Mouse (Mus musculus): Measurements from ENCODE around the gene Mydgf. TPM values are rescaled to one million over a fixed set of nuclear protein-coding genes. Genes with fewer than 3 reads are reported as not detected.
A peak's percentile ranks its signal among the peaks of the same experiment; 100 is the strongest.

Gene Mydgf
- polyA plus RNA-seq, 1 experiment = 60.6 TPM

GRCm38 (mm10) chr17:56137839-56138613 lies 45.7 kb downstream of the Mydgf start:
- no peak for TF ChIP-seq CTCF (conservative IDR thresholded peaks at IDR 0.05; ENCODE audit: insufficient read depth, insufficient read length, low read depth, low read length)
- TF ChIP-seq POLR2A (IDR thresholded peaks at IDR 0.05; ENCODE audit: low read depth, low read length) = no peak
- DNase-seq = no peak
- 34% methylated on average over 25 of the region's 25 CpGs for WGBS
- Histone ChIP-seq H3K4me1 (ENCODE audit: control insufficient read depth, insufficient read depth, low read length) (no peaks in the 10 kb centered on the region), H3K27ac (ENCODE audit: insufficient read depth, low read depth, low read length) (no peak overlapping the region), H3K27me3 (replicated peaks; ENCODE audit: control insufficient read depth, insufficient read depth, low read length) (no peaks in the 10 kb centered on the region), H3K36me3 (ENCODE audit: control insufficient read depth, insufficient read depth, low read length) (no peaks in the 10 kb centered on the region), H3K4me3 (ENCODE audit: insufficient read depth, low read depth, low read length) (no peak overlapping the region)

GRCm38 (mm10) chr17:56136558-56136957 lies 47.2 kb downstream of the Mydgf start:
- WGBS = 80% methylated on average over 7 of the region's 7 CpGs
- TF ChIP-seq POLR2A (IDR thresholded peaks at IDR 0.05; ENCODE audit: low read depth, low read length) = no peak
- TF ChIP-seq CTCF (conservative IDR thresholded peaks at IDR 0.05; ENCODE audit: insufficient read depth, insufficient read length, low read depth, low read length) = no peak
- no peaks in the 10 kb centered on the region for H3K27me3 ChIP-seq (replicated peaks; ENCODE audit: control insufficient read depth, insufficient read depth, low read length)
- H3K36me3 ChIP-seq (ENCODE audit: control insufficient read depth, insufficient read depth, low read length) = no peaks in the 10 kb centered on the region
- H3K27ac ChIP-seq (ENCODE audit: insufficient read depth, low read depth, low read length) = no peak overlapping the region
- no peaks in the 10 kb centered on the region for H3K4me1 ChIP-seq (ENCODE audit: control insufficient read depth, insufficient read depth, low read length)
- H3K4me3 ChIP-seq (ENCODE audit: insufficient read depth, low read depth, low read length) = no peak overlapping the region
- peak; percentile 45 for DNase-seq

GRCm38 (mm10) chr17:56134463-56134971 lies 49.2 kb downstream of the Mydgf start:
- Histone ChIP-seq H3K4me1 (ENCODE audit: control insufficient read depth, insufficient read depth, low read length) (no peaks in the 10 kb centered on the region), H3K27me3 (replicated peaks; ENCODE audit: control insufficient read depth, insufficient read depth, low read length) (no peaks in the 10 kb centered on the region), H3K4me3 (ENCODE audit: insufficient read depth, low read depth, low read length) (peak overlapping the region; percentile 33), H3K27ac (ENCODE audit: insufficient read depth, low read depth, low read length) (peak overlapping the region; percentile 34), H3K36me3 (ENCODE audit: control insufficient read depth, insufficient read depth, low read length) (no peaks in the 10 kb centered on the region)
- 4% methylated on average over 27 of the region's 27 CpGs for WGBS
- peak; percentile 71 for DNase-seq
- peak; percentile 80 for TF ChIP-seq CTCF (conservative IDR thresholded peaks at IDR 0.05; ENCODE audit: insufficient read depth, insufficient read length, low read depth, low read length)
- TF ChIP-seq POLR2A (IDR thresholded peaks at IDR 0.05; ENCODE audit: low read depth, low read length) = no peak

- H3K4me3 ChIP-seq (ENCODE audit: insufficient read depth, low read depth, low read length) = peak overlapping the region; percentile 26; the same call in 1 of the 2 replicates
- no peaks in the 10 kb centered on the region for H3K27me3 ChIP-seq (replicated peaks; ENCODE audit: control insufficient read depth, insufficient read depth, low read length)
- H3K4me1 ChIP-seq (ENCODE audit: control insufficient read depth, insufficient read depth, low read length) = no peaks in the 10 kb centered on the region
- 14% methylated on average over 20 of the region's 21 CpGs for WGBS
- no peaks in the 10 kb centered on the region for H3K36me3 ChIP-seq (ENCODE audit: control insufficient read depth, insufficient read depth, low read length)
- H3K27ac ChIP-seq (ENCODE audit: insufficient read depth, low read depth, low read length) = peak overlapping the region; percentile 57
- peak; percentile 90 for DNase-seq
- no peak for TF ChIP-seq CTCF (conservative IDR thresholded peaks at IDR 0.05; ENCODE audit: insufficient read depth, insufficient read length, low read depth, low read length)
- TF ChIP-seq POLR2A (IDR thresholded peaks at IDR 0.05; ENCODE audit: low read depth, low read length) = no peak
These were observed 50.0 kb downstream of the Mydgf start for GRCm38 (mm10) chr17:56133457-56134363.

GRCm38 (mm10) chr17:56132661-56133060 lies 51.1 kb downstream of the Mydgf start:
- Histone ChIP-seq H3K4me1 (ENCODE audit: control insufficient read depth, insufficient read depth, low read length) (no peaks in the 10 kb centered on the region), H3K27me3 (replicated peaks; ENCODE audit: control insufficient read depth, insufficient read depth, low read length) (no peaks in the 10 kb centered on the region), H3K36me3 (ENCODE audit: control insufficient read depth, insufficient read depth, low read length) (no peaks in the 10 kb centered on the region), H3K4me3 (ENCODE audit: insufficient read depth, low read depth, low read length) (no peak overlapping the region), H3K27ac (ENCODE audit: insufficient read depth, low read depth, low read length) (no peak overlapping the region)
- DNase-seq = peak; percentile 72
- WGBS = 4% methylated on average over 14 of the region's 14 CpGs
- TF ChIP-seq CTCF (conservative IDR thresholded peaks at IDR 0.05; ENCODE audit: insufficient read depth, insufficient read length, low read depth, low read length) (peak; percentile 83), POLR2A (IDR thresholded peaks at IDR 0.05; ENCODE audit: low read depth, low read length) (no peak)

- H3K27me3 ChIP-seq (replicated peaks; ENCODE audit: control insufficient read depth, insufficient read depth, low read length) = no peaks in the 10 kb centered on the region
- no peak overlapping the region for H3K27ac ChIP-seq (ENCODE audit: insufficient read depth, low read depth, low read length)
- H3K4me1 ChIP-seq (ENCODE audit: control insufficient read depth, insufficient read depth, low read length) = no peaks in the 10 kb centered on the region
- TF ChIP-seq POLR2A (IDR thresholded peaks at IDR 0.05; ENCODE audit: low read depth, low read length) (no peak), CTCF (conservative IDR thresholded peaks at IDR 0.05; ENCODE audit: insufficient read depth, insufficient read length, low read depth, low read length) (peak; percentile 76)
- 44% methylated on average over 7 of the region's 7 CpGs for WGBS
- no peaks in the 10 kb centered on the region for H3K36me3 ChIP-seq (ENCODE audit: control insufficient read depth, insufficient read depth, low read length)
- no peak overlapping the region for H3K4me3 ChIP-seq (ENCODE audit: insufficient read depth, low read depth, low read length)
- DNase-seq = peak; percentile 72
These were observed 51.9 kb downstream of the Mydgf start for GRCm38 (mm10) chr17:56131814-56132213.
